Mouse (Mus musculus) thymus, adult 2 months (tissue): ENCODE results near the gene Ing1. TPM values are rescaled to one million over a fixed set of nuclear protein-coding genes. Genes with fewer than 3 reads are reported as not detected.

ENCODE experiments used
- DNase-seq: peaks from one replicate; pipeline ENCODE4 v3.0.0; 2021
- H3K27ac ChIP-seq: fragments of 200-500 bp; 2 replicates; pipeline ENCODE4 v1.5.1; 2012; ENCODE audit warnings: low read length, control low read depth; ENCODE audit not compliant: control insufficient read depth, insufficient read depth
- H3K27me3 ChIP-seq: fragments of 200-500 bp; 2 replicates; pipeline ENCODE4 v1.6.1; 2012; ENCODE audit warnings: mild to moderate bottlenecking, low read length, moderate library complexity, mixed read lengths; ENCODE audit not compliant: control insufficient read depth, insufficient read depth
- H3K36me3 ChIP-seq: fragments of 200-500 bp; 2 replicates; pipeline ENCODE4 v1.6.1; 2012; ENCODE audit warnings: mild to moderate bottlenecking, low read length, moderate library complexity; ENCODE audit not compliant: control insufficient read depth, insufficient read depth
- H3K4me1 ChIP-seq: fragments of 200-500 bp; replicated peaks from 2 replicates; pipeline ENCODE4 v1.6.1; 2012; ENCODE audit warnings: low read length; ENCODE audit not compliant: control insufficient read depth, insufficient read depth
- H3K4me3 ChIP-seq: fragments of 200-500 bp; 2 replicates; pipeline ENCODE4 v1.5.1; 2012; ENCODE audit warnings: mild to moderate bottlenecking, low read length, control low read depth, moderate library complexity; ENCODE audit not compliant: control insufficient read depth, insufficient read depth
- CTCF ChIP-seq: fragments of 200-500 bp; IDR thresholded peaks from 2 replicates; pipeline ENCODE4 v1.5.1; 2012; ENCODE audit warnings: mild to moderate bottlenecking, control low read depth, low read length, moderate library complexity, borderline replicate concordance; ENCODE audit not compliant: control insufficient read depth, poor library complexity, insufficient read depth; ENCODE audit errors: extremely low read depth
- POLR2A ChIP-seq: fragments of 200-500 bp; IDR thresholded peaks from 2 replicates; pipeline ENCODE4 v1.6.1; 2012; ENCODE audit warnings: mild to moderate bottlenecking, low read length, control low read depth, moderate library complexity; ENCODE audit not compliant: control insufficient read depth, poor library complexity, insufficient read depth; ENCODE audit errors: extremely low read depth
- WGBS: fragments of 180-500 bp; shearing (Covaris S2); methylation state at CpG from one replicate; pipeline ENCODE4 v1.1.7; 2018; 5-methylcytosine and 5-hydroxymethylcytosine counted together
- polyA plus RNA-seq: library from polyadenylated mRNA; depleted of rRNA; stranded (reverse); fragments of >200 nt; gene quantifications from 2 replicates; pipeline ENCODE4 v1.2.3, GENCODE M21; 2012; rRNA removed

Gene Ing1
- 46.3 and 47.2 TPM in 2 replicates for polyA plus RNA-seq

- H3K27ac ChIP-seq = peak within 1 kb of the TSS; percentile 95
- peak within 1 kb of the TSS; percentile 99 for H3K4me3 ChIP-seq
- no peaks in the 10 kb centered on the region for H3K36me3 ChIP-seq
- peak; percentile 92 for TF ChIP-seq POLR2A
- no peak for TF ChIP-seq CTCF
- peaks cover 2% of the 10 kb centered on the region; the same call in 1 of the 2 replicates for H3K4me1 ChIP-seq
- WGBS = under 1% methylated on average over 52 of the region's 52 CpGs
- no peaks in the 10 kb centered on the region for H3K27me3 ChIP-seq
- DNase-seq = peak; percentile 98
Measured at GRCm38 (mm10) chr8:11554799-11555719, at the start of gene Ing1. Gene Ing1 (plus strand): TSS chr8:11555571.

DNA sequence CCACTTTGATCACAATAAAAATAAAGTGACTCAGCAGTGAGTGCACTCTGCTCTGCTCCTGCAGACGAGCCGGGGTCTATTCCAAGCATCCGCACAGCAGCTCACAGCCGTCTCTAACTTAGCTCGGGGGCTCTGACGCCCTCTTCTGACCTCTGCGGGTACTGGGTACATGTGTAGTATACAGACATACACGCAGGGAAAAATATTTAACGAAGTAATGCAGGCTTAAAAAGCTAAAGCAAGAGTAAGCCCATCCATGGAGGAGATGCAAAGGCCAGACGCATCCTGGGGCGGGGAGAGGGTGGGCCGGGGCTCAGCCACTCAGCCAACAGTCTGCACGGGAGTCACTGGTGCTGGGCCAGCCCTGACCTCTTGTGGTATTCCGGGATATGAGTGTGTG, 49.3 kb upstream of the Ing1 start:
- DNase-seq = no peak
- Histone ChIP-seq H3K4me3 (no peak overlapping the region), H3K36me3 (peaks cover 62% of the 10 kb centered on the region), H3K27me3 (no peaks in the 10 kb centered on the region), H3K27ac (no peak overlapping the region), H3K4me1 (peaks cover 18% of the 10 kb centered on the region)
- WGBS = 93% methylated on average over 14 of the region's 14 CpGs
- TF ChIP-seq POLR2A (no peak), CTCF (no peak)

DNA sequence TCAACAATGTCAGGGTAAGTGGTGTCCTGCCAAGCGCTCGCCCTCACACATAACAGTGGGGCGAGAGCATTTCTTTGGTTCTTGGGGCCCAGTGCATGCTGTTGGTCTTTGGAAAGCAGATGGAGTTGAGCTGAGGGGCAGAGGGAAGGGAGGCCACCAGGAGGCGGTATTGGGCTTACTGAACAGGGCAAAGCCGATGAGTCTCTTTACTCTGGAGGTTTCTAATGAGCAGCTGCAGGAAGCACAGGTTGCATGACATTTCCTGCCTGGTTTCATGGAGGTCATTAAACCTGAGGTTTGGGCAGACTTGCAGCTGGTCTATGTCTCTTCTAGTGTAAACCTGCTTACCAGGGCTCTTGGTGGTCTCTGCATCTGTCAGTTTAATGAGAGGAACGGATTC, 48.6 kb upstream of the Ing1 start:
- Histone ChIP-seq H3K4me3 (no peak overlapping the region), H3K36me3 (peaks cover 66% of the 10 kb centered on the region), H3K4me1 (peaks cover 18% of the 10 kb centered on the region), H3K27ac (no peak overlapping the region), H3K27me3 (no peaks in the 10 kb centered on the region)
- DNase-seq = peak; percentile 79
- TF ChIP-seq POLR2A (no peak), CTCF (peak; percentile 86; the same call in 1 of the 2 replicates)
- 37% methylated on average over 6 of the region's 6 CpGs for WGBS

- no peak for DNase-seq
- peaks cover 11% of the 10 kb centered on the region for H3K4me1 ChIP-seq
Measured at GRCm38 (mm10) chr8:11508880-11509279, 46.5 kb upstream of the Ing1 start.

GRCm38 (mm10) chr8:11510971-11511370, 44.4 kb upstream of the Ing1 start:
- H3K27ac ChIP-seq = no peak overlapping the region

More at GRCm38 (mm10) chr8:11508880-11509279, 46.5 kb upstream of the Ing1 start:
- Histone ChIP-seq H3K36me3 (peaks cover 78% of the 10 kb centered on the region), H3K27ac (no peak overlapping the region), H3K27me3 (no peaks in the 10 kb centered on the region), H3K4me3 (no peak overlapping the region)
- TF ChIP-seq CTCF (no peak), POLR2A (no peak)
- 96% methylated on average over 10 of the region's 10 CpGs for WGBS

GRCm38 (mm10) chr8:11512711-11513110, 42.7 kb upstream of the Ing1 start:
- TF ChIP-seq POLR2A (no peak), CTCF (no peak)
- H3K36me3 ChIP-seq = peaks cover 52% of the 10 kb centered on the region
- DNase-seq = no peak
- no peak overlapping the region for H3K4me3 ChIP-seq
- 92% methylated on average over 9 of the region's 9 CpGs for WGBS
- H3K27ac ChIP-seq = no peak overlapping the region
- no peaks in the 10 kb centered on the region for H3K4me1 ChIP-seq
- no peaks in the 10 kb centered on the region for H3K27me3 ChIP-seq

More at GRCm38 (mm10) chr8:11510971-11511370, 44.4 kb upstream of the Ing1 start:
- no peak for DNase-seq
- 96% methylated on average over 5 of the region's 5 CpGs for WGBS
- TF ChIP-seq POLR2A (no peak), CTCF (no peak)
- H3K4me3 ChIP-seq = no peak overlapping the region
- H3K27me3 ChIP-seq = no peaks in the 10 kb centered on the region
- H3K36me3 ChIP-seq = peaks cover 57% of the 10 kb centered on the region
- peaks cover 7% of the 10 kb centered on the region for H3K4me1 ChIP-seq

DNA sequence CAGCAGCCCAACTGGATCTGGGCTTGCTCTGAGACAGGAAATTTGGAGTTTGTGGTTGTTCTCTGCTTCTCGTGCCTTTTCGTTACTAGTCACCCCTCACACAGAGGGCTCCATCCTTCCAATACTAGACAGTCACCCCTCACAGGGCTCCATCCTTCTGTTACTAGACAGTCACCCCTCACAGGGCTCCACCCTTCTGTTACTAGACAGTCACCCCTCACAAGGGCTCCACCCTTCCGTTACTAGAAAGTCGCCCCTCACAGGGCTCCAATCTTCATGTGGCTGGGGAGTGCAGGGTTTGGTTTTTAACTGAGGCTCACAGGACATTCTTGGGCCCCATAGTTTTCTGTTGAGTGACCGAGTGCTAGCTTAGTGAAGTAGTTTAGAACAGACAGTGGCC, 42.1 kb upstream of the Ing1 start:
- H3K4me3 ChIP-seq = no peak overlapping the region
- no peak for DNase-seq
- no peaks in the 10 kb centered on the region for H3K27me3 ChIP-seq
- 95% methylated on average over 5 of the region's 5 CpGs for WGBS
- H3K36me3 ChIP-seq = peaks cover 48% of the 10 kb centered on the region
- H3K4me1 ChIP-seq = no peaks in the 10 kb centered on the region
- no peak overlapping the region for H3K27ac ChIP-seq
- TF ChIP-seq POLR2A = no peak
- no peak for TF ChIP-seq CTCF
